Mouse (Mus musculus) adrenal gland, adult (tissue): ENCODE measurements around the gene Aco1.
"Not testable (repeated sequence)": the region's sequence is repeated elsewhere in the genome, so short reads cannot be mapped to it uniquely, and the experiment has no call there.

Experiments
- DNase-seq, 2 experiments: peaks; one replicate each; pipeline ENCODE4 v3.0.0; 2022 to 2023; ENCODE audit warnings: low spot score in 1 of 2; ENCODE audit not compliant: inconsistent age in 2 of 2

The Aco1 gene

DNA sequence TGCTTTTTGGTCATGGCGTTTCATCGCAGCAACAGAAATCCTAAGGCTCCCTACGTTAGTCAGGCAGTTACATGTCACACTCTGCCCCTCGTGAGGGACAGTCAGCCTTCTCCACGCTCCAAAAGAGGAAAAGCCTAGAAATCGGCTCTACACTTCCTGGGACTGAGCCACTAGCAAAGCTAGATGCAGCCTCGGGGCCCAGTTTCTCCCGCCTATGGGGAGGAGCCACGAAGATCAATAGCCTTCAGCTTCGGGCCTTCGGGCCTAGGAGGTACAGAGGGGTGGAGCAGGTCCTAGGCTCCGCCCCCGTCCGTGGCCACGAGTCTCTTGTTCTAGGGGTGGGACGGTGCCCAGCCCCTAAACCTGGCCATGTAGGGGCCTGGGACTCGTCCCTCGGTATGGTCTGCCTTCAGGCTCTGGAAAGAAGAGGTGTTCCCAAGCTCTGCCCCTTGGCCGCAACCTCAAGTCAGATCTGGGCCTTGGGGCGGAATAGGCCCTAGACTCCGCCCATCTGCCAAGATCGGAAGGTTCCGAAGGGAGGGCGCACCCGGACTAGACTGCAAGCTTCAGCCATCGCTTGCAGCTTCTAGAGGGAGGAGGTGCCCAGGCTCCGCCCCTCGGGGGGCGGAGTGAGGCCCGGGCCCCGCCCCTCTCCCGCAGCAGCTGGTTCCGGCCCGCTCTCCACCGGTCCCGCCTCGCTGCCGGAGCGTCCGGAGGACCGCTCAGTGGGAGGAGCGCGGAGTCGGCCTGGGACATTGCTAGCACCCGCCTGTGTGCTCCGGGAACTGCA lies at the start of gene Aco1:
Gene Aco1, plus strand, starts transcription at position 339 of the 790 bp plus-strand sequence.
- DNase-seq: peak; percentile 99 to 100

DNA sequence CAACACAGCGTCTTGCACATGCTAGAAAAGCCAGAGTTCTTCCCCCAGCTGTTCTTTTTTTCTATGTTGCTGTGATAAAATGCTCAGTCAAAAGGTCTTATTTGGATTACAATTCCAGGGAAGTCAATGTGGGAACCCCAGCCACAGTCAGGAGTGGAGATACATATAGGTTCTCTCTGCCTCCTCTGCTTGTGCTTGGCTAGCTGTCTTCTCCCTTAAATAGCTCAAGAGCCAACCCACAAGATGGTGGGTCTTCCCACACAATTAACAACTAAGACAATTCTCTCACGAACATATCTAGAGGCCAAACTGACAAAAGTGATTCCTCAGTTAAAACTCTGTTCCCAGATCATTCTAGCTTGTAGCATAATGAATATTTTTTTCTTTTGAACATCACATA lies 47.9 kb upstream of the Aco1 start:
- DNase-seq: no peak

DNA sequence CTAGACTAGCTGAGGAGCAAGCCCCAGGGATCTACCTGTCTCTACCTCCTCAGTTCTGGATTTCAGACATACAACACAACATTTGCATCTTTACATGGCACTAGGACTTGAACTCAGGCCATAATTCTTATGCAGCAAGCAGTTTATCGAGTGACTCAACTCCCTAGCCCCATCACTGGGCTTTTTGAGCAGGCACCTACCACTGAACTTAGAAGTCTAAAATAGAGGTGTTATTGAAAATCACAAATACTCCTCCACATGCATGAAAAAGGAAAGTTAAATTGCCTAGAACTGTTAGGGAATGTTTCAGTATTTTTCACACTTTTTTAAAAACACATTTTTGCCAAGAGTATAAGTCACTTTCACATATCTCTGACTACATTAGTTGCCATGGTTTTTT lies 39.9 kb upstream of the Aco1 start:
- no peak for DNase-seq

DNA sequence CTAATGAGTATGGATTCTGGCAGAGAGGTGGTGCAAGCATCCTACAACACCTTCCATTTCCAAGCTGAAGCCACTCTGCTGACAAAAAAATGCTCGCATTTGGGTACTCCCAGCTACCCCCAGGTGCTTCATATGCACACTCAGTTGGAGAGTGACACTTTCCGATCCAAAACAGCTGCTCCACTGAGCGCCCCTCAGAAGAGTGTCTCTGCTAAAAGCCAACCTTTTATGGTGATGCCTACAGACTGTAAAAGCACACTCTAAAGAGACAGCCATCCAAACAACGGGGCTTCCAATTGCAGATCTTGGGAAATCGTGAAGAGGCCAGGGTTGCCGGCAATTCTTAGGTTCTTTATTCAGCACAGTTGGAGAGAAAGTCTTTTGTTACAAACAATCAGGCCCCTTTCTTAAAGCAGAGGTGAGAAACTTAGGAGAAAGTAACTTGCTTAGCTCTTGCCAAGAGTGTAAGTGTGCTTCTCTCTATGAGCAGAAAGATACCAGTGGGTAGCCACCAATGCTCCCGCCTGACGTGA lies 36.8 kb upstream of the Aco1 start:
- DNase-seq: no peak

DNA sequence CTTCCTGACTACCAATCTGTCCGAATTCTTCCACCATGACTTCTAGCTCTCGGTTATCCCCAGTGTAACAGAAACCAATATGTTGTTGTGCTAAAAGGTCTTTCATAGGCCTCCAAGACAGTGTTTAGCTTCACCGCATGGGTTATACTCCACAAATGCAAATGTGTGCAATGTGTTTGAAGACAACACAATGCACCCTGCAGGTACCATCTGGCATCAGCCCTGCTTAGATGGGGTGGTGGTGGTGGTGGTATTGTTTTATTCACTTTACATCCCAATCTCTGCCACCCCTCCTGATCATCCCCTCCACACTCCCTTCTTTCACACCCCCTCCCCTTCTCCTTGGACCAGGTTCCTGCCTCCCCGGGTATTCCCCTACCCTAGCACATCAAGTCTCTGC lies 34.9 kb upstream of the Aco1 start:
- DNase-seq: no peak

DNA sequence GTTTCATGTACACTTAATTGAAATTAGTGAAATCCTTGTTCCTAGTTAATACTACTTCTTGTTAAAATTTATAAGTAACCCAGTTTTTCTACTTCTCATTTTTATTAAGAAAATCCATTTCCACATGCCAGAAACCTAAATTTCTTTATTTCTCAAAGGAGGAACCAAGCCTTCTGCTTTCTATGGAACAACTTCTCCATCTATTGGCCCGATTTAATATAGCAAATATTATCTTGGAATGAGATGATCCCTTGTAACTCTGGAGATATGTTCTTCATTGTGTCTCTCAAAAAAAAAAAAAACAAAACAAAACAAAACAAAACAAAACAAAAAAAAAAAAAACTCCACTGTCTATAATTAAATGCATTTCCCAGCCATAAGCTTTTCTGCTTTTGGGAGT lies 29.7 kb upstream of the Aco1 start:
- no peak for DNase-seq

DNA sequence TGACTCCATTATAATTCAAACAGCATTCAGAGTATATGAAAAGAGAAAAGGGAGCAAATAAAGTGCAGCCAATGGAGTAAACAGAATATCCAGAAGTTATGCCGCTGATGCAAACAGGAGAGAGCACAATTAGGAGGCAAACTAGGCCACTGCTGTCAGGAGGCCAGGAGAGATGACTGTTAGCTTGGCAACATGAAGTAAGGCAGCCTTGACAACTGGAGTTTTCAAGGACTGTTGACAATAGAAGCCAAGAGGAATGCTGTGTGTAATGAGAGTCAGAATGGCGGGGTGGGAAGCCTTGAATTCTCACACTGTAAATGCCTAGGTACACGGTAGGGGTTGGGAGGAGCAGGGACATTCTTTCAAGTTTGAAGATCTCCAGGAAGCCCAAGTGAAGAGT lies 21.7 kb upstream of the Aco1 start:
- DNase-seq: peak; percentile 84 to 93

DNA sequence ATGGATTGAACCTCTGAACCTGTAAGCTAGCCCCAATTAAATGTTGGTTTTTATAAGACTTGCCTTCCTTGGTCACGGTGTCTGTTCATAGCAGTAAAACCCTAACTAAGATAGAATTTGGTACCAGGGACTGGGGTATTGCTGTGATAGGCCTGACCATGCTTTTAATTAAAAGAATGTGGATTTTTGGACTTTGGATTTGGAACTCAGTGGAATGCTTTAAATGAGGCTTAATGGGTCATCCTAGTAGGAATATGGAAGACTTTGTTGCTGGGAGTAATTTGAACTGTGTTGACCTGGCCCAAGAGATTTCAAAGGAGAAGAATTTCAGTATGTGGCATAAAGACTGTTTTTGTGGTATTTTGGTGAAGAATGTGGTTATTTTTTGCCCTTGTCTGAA lies 20.6 kb upstream of the Aco1 start:
- not testable (repeated sequence) for DNase-seq

DNA sequence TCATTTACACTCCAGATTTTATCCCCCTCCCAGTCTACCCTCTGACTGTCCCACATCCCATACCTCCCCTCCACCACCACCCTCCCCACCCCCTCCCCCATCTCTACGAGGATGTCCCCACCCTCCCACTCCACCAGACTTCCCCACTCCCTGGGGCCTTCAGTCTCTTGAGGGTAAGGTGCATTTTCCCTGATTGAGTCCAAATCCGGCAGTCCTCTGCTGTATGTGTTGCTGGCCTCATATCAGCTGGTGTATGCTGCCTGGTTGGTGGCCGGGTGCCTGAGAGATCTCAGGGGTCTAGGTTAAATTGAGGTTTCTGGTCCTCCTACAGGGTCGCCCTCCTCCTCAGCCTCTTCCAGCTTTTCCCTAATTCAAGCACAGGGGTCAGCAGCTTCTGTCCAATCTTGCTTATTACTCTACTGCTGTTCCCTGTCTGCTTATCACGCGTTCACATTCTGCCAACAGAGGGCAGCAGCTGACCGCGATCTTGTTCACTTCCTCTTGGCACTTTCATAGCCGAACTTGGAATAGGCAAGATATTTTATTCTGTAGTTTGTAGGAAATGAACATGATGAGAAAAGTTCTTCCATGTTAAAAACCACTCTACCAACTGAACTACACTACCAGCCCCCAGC lies 8.3 kb upstream of the Aco1 start:
- DNase-seq: peak; percentile 81 to 94

DNA sequence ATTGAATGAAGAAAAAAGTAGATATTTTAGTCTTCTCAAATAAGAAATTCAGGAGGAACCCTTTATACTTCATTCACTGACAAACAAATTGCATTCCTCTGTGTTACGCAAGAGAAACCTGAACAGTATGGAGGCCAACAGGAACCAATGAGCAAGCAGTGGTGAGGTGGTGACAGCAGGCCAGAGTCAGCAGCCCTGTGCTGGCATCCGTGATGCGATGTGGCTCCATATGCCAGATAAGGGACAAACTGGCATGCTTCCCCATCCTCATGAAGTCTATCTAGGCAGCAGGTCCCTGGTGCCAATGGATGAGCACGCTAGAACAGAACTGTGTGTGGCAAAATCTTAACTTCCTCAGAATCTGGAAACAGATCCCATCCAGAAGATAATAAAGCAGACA lies 6.4 kb upstream of the Aco1 start:
- no peak for DNase-seq

DNA sequence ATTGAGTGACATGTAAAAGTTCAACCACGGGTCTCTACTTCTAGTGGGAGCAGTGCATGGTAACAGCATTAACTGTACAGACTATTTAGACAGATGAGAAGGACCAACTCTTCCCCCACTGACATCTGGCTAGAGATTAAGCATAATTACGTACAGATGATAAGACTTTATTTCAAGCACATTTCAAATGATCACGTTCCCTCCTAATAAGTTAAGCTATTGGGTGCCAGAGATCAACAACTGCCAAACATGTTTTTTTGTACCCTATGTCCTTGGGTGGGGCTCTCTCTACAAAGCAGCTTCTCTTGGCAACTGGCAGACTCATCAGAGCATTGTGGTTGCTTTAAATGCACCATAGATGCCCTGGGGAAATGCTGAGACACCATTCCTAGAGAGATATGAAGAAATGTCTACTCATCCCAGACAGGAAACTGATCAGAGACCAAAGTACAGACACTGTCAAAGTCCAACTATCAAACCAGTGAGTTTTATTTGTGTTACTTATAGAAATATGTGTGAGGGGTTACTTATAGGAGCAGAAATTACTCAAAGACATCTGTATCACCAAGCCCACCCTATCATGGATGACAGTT lies 3.1 kb upstream of the Aco1 start:
- DNase-seq: no peak

DNA sequence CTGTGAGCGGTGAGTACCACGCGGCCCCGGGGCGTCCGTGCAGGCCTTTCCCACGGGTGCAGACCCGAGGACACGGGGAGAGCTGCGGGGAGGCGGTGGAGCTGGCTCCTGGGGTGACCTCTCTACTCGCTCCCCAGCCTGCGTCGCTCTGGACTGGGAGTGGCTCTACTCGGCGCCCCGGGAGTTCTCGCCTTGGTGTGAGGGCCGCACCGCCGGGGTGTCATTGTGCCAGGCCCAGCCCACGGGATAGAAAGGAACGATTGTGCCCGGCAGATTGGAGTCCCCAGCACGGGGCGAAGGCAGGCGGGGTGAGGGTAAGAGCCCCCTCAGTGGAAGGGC lies 621 bp downstream of the Aco1 start:
- no peak for DNase-seq

DNA sequence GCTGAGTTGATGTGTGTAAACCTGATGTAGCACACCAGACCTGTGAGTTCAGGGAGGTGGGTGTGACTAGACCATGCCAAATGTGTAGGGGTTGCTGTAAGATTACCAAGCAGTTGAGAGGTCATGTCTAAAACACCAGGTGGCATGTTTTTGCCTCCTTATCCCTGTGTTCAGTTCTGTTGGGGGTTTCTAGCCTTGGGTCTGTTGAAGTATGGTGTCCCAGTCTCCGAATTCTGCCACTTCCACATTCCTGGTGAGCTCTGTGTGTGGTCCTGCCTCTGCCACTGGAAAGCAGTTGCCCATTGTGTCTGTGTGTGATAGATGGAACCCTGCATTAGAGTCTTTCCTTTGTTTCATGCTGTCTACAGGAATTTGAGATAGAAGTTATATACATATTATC lies 1.7 kb downstream of the Aco1 start:
- peak in 1 of 2 experiments; percentile 57 for DNase-seq

DNA sequence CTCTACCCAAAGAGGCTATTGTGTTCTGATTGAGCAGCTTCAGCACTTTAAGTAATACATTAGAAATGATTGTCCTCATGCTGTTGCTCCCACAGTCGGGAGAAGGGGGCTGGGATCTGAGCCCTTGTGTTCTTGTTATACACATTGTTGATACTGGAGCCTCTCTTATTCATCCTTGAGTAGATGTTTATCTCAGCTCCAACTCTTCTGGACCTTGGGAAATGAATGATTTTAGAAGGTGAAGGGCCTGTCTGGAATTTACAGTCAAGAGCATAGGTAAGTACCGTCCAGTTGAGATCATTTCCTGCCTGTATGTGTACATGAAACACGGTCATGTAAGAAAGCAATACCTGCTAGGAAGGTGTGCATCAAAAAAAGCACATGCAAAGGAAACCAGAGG lies 2.1 kb downstream of the Aco1 start:
- DNase-seq: no peak

DNA sequence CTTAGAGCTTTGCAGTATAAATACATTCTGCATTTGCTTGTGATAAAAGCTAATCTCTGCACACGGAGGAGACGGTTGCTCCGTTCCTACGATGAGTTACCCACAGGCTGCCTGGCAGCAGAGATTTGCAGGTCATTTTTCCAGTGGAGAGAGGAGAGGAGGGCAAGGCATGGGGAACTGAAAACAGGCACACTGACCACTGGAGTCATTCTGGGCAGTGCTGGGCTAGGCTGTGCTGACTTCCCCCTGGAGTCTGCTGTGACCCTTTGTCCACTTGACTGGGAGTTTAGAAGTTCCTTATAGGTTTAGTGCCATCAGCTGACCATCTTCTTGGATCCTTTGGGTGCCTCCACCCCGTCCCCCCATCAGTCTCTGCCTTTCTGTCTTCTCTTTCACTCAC lies 5.4 kb downstream of the Aco1 start:
- DNase-seq: no peak

DNA sequence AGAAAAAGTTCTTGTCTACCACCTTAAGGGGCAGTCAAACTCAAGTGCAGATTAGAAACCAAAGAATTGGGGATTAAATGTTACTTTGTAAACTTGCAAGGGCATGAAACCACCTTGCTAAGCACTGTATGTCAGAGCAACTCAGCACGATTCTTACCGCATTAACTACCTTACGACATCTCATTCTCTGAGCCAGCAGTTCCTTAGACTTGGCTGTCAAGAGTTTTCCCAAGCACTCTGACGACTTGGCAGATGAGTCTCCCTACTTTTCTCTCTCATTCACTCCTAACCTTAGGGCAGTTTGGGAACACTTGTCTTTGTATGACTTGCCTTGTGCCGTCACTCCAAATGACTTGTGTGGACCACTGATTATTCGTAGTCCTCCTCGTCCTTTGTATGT lies 7.2 kb downstream of the Aco1 start:
- DNase-seq: peak in 1 of 2 experiments; percentile 32

DNA sequence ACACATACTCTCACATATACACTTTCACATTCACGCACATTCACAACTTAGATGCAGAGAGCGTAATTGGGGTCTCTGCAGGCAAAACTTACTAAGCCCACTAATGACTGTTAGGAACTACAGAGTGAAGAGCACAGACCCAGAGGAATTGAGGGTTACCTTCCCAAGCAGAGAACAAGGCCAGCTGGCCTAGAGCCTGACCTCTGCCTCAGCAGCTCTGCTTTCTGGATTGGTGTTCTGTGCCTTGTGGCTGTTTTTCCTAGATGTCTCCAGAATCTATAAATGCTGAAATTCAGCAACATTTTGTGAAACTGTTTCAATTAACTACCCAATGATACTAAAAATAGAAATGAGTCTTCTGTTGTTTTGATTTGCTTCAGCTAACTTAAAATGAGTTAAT lies 9.9 kb downstream of the Aco1 start:
- peak in 1 of 2 experiments; percentile 47 for DNase-seq

DNA sequence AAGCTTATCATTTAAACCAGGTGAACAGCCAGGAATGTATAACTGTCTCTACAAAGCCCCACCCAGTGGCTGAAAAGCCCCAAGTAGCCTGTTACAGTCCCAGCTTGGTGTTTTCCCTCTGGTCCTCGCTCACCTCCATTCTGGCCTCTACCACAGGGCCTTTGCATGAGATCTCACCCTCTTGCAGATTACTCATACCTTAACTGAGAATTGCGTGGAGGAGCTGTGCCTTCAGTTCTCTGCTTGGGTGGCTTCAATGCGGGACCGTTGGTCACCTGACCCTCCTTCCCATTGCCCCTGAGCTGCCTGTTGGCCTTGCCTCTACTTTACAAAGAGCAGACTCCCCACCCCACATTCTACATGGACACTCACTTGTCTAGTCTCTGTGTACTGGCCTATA lies 10.6 kb downstream of the Aco1 start:
- peak in 1 of 2 experiments; percentile 24 for DNase-seq

DNA sequence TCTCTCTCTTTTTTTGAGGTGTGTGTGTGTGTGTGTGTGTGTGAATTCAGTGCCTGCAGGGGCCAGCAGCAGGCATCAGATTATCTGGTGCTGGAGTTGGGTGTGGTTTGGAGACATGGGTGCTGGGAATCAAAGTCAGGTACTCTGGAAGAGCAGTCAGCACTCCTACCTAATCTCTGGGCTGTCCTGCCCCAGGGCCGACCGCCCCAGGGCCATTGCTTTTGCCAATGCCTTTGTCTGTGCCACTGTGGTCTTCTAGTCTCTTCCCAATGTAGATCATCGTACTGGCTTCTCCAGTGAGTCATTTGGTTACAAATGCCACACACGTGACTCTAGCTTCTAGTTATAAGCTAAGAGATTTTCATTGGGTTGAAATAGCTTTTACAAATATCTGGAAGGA lies 11.9 kb downstream of the Aco1 start:
- peak; percentile 29 to 77 for DNase-seq

DNA sequence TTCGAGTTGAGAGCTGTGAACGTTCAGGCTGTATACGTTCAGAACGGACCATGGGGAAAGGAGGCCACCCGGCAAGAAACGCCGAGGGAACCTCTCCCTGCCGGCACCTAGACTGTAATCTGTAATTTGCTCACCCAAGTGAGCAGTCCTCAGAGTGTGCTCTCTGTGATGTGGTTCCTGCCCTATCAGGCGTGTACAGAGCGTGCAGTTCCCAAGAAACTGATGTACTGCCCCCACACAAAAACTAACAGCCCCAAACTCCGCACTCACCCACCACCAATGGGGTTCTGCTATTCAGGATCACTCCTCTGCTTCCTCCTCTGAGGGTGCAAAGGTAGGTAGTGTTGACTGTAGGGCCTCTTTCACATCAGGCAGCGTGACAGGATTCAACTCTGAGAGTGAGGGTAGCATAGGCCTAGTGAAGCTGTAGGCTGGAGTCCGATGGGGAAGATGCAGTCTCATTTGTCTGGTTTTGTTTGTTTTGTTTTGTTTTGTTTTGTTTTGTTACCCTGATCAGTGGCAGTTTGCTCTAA lies 12.7 kb downstream of the Aco1 start:
- peak in 1 of 2 experiments; percentile 35 for DNase-seq

DNA sequence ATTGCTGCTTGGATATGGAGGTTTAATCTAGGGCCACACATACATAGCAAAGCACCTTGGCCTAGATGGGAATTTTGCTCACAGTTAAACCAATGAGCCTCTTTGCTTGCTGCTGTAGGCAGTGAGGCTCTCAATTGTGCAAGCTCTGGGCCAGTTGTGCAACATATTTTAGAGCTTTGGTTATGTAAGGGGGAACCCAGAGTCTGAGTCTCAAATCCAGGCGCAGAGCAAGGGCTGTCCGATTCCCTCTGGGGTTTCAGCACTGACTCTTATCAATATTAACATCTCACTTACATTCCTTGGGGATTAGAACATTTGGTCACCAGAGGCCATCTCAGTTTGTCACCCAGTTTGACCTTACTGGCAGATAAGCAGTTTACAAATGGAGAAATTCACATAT lies 13.3 kb downstream of the Aco1 start:
- peak; percentile 70 to 94 for DNase-seq
